Mouse (Mus musculus) 3134 (cell line): ENCODE measurements around the gene Micall1.

Source experiments
- DNase-seq: peaks from one replicate; pipeline ENCODE4 v3.0.0-alpha.2; 2011; ENCODE audit warnings: low spot score; ENCODE audit not compliant: insufficient read length; ENCODE audit errors: extremely low read depth

Micall1 gene

DNA sequence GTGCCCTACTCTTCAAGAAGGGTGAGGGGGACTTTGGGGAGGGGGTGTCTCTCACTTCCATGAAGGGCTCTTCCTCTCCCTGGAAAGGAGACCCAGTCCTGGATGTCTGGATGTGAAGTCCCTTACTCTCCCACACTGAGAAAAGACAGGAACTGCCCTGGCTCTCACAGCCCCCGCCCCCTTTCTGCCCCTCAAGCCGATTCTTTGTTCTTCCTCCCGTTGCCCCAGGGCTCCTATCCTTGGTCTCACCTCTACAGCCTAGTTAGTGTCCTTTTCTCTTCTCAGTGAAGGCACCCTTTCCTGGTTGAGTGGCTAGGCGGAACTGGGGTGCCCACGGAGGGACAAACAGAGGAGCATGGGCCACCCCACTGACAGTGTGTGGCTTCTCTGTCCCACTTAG, 56.4 kb downstream of the Micall1 start, which contains the start of gene Sox10:
Gene Sox10 (minus strand): TSS at position 101 of the 400 bp plus-strand sequence.
- no peak for DNase-seq

DNA sequence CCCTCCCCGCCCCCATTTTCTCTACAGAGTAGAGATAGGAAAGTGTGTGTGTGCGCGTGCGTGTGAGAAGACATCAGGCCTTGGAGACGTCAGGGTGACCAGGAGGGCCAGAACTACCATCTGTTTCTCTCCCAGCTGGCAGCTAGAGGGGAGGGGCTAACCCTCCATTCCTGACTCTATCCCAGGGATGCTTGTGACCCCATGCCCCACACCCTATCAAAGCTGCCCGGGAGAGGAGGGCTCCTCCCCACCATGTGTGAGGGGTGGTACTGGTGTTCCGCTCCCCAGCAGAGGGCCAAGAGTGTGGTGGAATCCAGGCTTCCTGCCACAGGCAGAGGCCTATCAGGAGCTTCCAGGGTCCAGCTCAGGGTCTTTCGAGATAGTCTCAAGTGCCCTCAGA, 58.0 kb downstream of the Micall1 start:
- DNase-seq, result no peak

DNA sequence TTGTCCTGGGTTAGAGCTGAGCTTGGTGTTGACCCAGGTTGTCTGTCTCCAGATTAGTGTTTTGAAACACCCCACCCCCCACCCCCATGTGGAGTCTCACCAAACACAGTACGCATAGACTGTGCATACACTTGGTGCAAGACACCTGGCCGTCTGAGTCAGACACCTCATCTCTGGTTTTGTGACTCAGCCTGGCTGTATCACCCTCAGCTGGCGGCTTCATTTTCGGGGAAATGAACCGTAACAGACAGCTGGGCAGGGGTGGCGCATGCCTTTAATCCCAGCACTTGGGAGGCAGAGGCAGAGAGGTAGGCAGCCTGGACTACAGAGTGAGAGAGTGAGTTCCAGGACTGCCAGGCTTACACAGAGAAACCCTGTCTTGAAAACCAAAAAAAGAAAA, 68.2 kb downstream of the Micall1 start:
- DNase-seq, result peak; percentile 76

DNA sequence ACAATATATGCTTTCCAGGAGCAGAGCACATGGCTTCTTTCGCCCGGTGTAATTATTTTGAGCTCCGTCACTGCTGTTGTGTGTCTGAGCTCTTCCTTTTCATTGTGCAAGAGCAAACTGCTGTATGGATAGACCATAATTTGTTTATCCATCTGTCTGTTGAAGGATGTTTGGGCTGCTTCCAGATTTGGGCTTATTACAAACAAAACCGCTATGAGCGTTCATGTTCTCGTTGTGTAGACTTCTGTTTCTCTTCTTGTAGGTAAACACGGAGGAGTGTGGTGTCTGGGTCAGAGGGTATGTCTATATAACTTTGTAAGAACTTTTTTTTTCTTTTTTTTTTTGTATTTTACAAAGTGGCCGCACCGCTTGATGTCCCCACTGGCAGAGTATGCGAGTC, 76.5 kb downstream of the Micall1 start:
- DNase-seq, result no peak
